Mouse (Mus musculus) limb, embryonic 14.5 days (tissue): ENCODE measurements around the gene Chchd6. TPM values are rescaled to one million over a fixed set of nuclear protein-coding genes. Genes with fewer than 3 reads are reported as not detected.

Source experiments
- ATAC-seq: fragments of 200-750 bp; cut with Nextera tagmentation; 2 replicates; pipeline ENCODE4 v1.8.0; 2017; ENCODE audit warnings: low read depth, moderate number of reproducible peaks, moderate TSS enrichment; ENCODE audit not compliant: low FRiP score
- DNase-seq: peaks from one replicate; pipeline ENCODE4 v3.0.0-alpha.2; 2015; ENCODE audit warnings: low spot score
- H3K27ac ChIP-seq: fragments of 300-500 bp; sonication (generic); replicated peaks from 2 replicates; pipeline ENCODE4 v1.5.1; 2014; ENCODE audit warnings: low read depth, mild to moderate bottlenecking, low read length, moderate library complexity, mixed read lengths
- H3K27me3 ChIP-seq: fragments of 300-500 bp; sonication (generic); 2 replicates; pipeline ENCODE4 v1.6.1; 2014; ENCODE audit warnings: low read length, mixed read lengths; ENCODE audit not compliant: control insufficient read depth, insufficient read depth
- H3K36me3 ChIP-seq: fragments of 300-500 bp; sonication (generic); 2 replicates; pipeline ENCODE4 v1.6.1; 2014; ENCODE audit warnings: mild to moderate bottlenecking, low read length, moderate library complexity, mixed read lengths; ENCODE audit not compliant: control insufficient read depth, insufficient read depth
- H3K4me1 ChIP-seq: fragments of 300-500 bp; sonication (generic); 2 replicates; pipeline ENCODE4 v1.6.1; 2014; ENCODE audit warnings: antibody characterized with exemption, low read length, mixed read lengths; ENCODE audit not compliant: control insufficient read depth, insufficient read depth
- H3K4me2 ChIP-seq: fragments of 300-500 bp; sonication (generic); replicated peaks from 2 replicates; pipeline ENCODE4 v1.6.1; 2014; ENCODE audit warnings: low read depth, mild to moderate bottlenecking, low read length, moderate library complexity; ENCODE audit not compliant: severe bottlenecking
- H3K4me3 ChIP-seq: fragments of 300-500 bp; sonication (generic); replicated peaks from 2 replicates; pipeline ENCODE4 v1.5.1; 2014; ENCODE audit warnings: low read length
- H3K9ac ChIP-seq: fragments of 300-500 bp; sonication (generic); 2 replicates; pipeline ENCODE4 v1.6.1; 2014; ENCODE audit warnings: mild to moderate bottlenecking, low read depth, low read length, moderate library complexity; ENCODE audit not compliant: severe bottlenecking
- H3K9me3 ChIP-seq: fragments of 300-500 bp; sonication (generic); 2 replicates; pipeline ENCODE4 v1.6.1; 2016; ENCODE audit warnings: low read length; ENCODE audit not compliant: control insufficient read depth
- POLR2A ChIP-seq: fragments of 200-500 bp; IDR thresholded peaks from 2 replicates; pipeline ENCODE4 v1.8.0; 2012; ENCODE audit warnings: inconsistent platforms, mild to moderate bottlenecking, moderate library complexity, borderline replicate concordance; ENCODE audit not compliant: insufficient read depth, insufficient read length; ENCODE audit errors: extremely low read depth
- WGBS: fragments of 180-500 bp; shearing (Covaris S2); extraction: QIAGEN DNeasy Blood & Tissue Kit; methylation state at CpG from one replicate; pipeline ENCODE4 v1.1.7; 2014; 5-methylcytosine and 5-hydroxymethylcytosine counted together
- polyA plus RNA-seq, 2 experiments: library from polyadenylated mRNA; depleted of rRNA in 1 of 2; stranded (reverse) in 1 of 2; unstranded in 1 of 2; fragments of >200 nt; fragmentation: Nextera tagmentation in 1 of 2; extraction: Ambion mirVana in 1 of 2; gene quantifications; 2 replicates each; pipeline versions ENCODE4 v1.2.1 to v1.2.3; 2012 to 2014

Chchd6 gene
- polyA plus RNA-seq, 2 experiments = 40.6 to 55.9 TPM

GRCm38 (mm10) chr6:89606096-89606495 is 10.6 kb upstream of the Chchd6 start:
- no peaks in the 10 kb centered on the region for H3K36me3 ChIP-seq
- no peak overlapping the region for H3K9ac ChIP-seq
- WGBS = 63% methylated on average over 3 of the region's 3 CpGs
- H3K4me1 ChIP-seq = no peaks in the 10 kb centered on the region
- H3K9me3 ChIP-seq = no peaks in the 10 kb centered on the region
- no peaks in the 10 kb centered on the region for H3K27me3 ChIP-seq
- no peak for ATAC-seq
- no peak overlapping the region for H3K4me3 ChIP-seq
- DNase-seq = no peak
- no peak for TF ChIP-seq POLR2A
- H3K4me2 ChIP-seq = no peak overlapping the region
- H3K27ac ChIP-seq = no peak overlapping the region

GRCm38 (mm10) chr6:89596510-89596909 is 1.1 kb upstream of the Chchd6 start:
- Histone ChIP-seq H3K27me3 (no peaks in the 10 kb centered on the region), H3K4me2 (no peak overlapping the region), H3K36me3 (no peaks in the 10 kb centered on the region), H3K4me3 (no peak overlapping the region), H3K9me3 (0 out of 2 replicates have a peak, but pooled peaks cover 4% of the 10 kb centered on the region), H3K27ac (no peak overlapping the region), H3K4me1 (no peaks in the 10 kb centered on the region), H3K9ac (no peak overlapping the region)
- no peak for ATAC-seq
- no peak for DNase-seq
- WGBS = 92% methylated on average over 1 of the region's 1 CpGs
- TF ChIP-seq POLR2A = no peak

- no peak for DNase-seq
- peak overlapping the region; percentile 48 for H3K4me2 ChIP-seq
- no peak overlapping the region for H3K27ac ChIP-seq
- TF ChIP-seq POLR2A = no peak
- 0 out of 2 replicates have a peak, but pooled peaks cover 4% of the 10 kb centered on the region for H3K9me3 ChIP-seq
- H3K27me3 ChIP-seq = no peaks in the 10 kb centered on the region
- H3K4me3 ChIP-seq = peak overlapping the region; percentile 69
- ATAC-seq = peak; percentile 12; the same call in 1 of the 2 replicates
- WGBS = 29% methylated on average over 5 of the region's 5 CpGs
- H3K9ac ChIP-seq = no peak overlapping the region
- no peaks in the 10 kb centered on the region for H3K36me3 ChIP-seq
- H3K4me1 ChIP-seq = no peaks in the 10 kb centered on the region
Measured at GRCm38 (mm10) chr6:89595777-89596146, 310 bp upstream of the Chchd6 start.

GRCm38 (mm10) chr6:89592016-89592415 is 3.4 kb downstream of the Chchd6 start:
- no peaks in the 10 kb centered on the region for H3K36me3 ChIP-seq
- WGBS = 86% methylated on average over 3 of the region's 3 CpGs
- H3K9me3 ChIP-seq = no peaks in the 10 kb centered on the region
- TF ChIP-seq POLR2A = no peak
- no peak overlapping the region for H3K4me2 ChIP-seq
- no peak overlapping the region for H3K4me3 ChIP-seq
- ATAC-seq (no peak), DNase-seq (no peak)
- H3K9ac ChIP-seq = no peak overlapping the region
- H3K27ac ChIP-seq = no peak overlapping the region
- no peaks in the 10 kb centered on the region for H3K27me3 ChIP-seq
- H3K4me1 ChIP-seq = no peaks in the 10 kb centered on the region

GRCm38 (mm10) chr6:89591531-89591930 is 3.9 kb downstream of the Chchd6 start:
- no peak overlapping the region for H3K4me3 ChIP-seq
- WGBS = 82% methylated on average over 3 of the region's 3 CpGs
- ATAC-seq (no peak), DNase-seq (no peak)
- no peak overlapping the region for H3K27ac ChIP-seq
- no peaks in the 10 kb centered on the region for H3K9me3 ChIP-seq
- TF ChIP-seq POLR2A = no peak
- no peak overlapping the region for H3K9ac ChIP-seq
- H3K36me3 ChIP-seq = no peaks in the 10 kb centered on the region
- H3K27me3 ChIP-seq = no peaks in the 10 kb centered on the region
- no peak overlapping the region for H3K4me2 ChIP-seq
- H3K4me1 ChIP-seq = no peaks in the 10 kb centered on the region

- no peak for ATAC-seq
- Histone ChIP-seq H3K9ac (no peak overlapping the region), H3K4me1 (0 out of 2 replicates have a peak, but pooled peaks cover 3% of the 10 kb centered on the region), H3K4me3 (no peak overlapping the region), H3K9me3 (no peaks in the 10 kb centered on the region), H3K27ac (peak overlapping the region; percentile 19; the same call in 1 of the 2 replicates), H3K36me3 (no peaks in the 10 kb centered on the region), H3K4me2 (no peak overlapping the region), H3K27me3 (no peaks in the 10 kb centered on the region)
- no peak for TF ChIP-seq POLR2A
- DNase-seq = no peak
Measured at GRCm38 (mm10) chr6:89585696-89586095, 9.8 kb downstream of the Chchd6 start.
